Mouse (Mus musculus) spleen, postnatal 10 days (tissue): ENCODE results near the gene Epha8.

Experiments used
- DNase-seq, 2 experiments: peaks; one replicate each; pipeline ENCODE4 v3.0.0; 2021 to 2022; ENCODE audit warnings: low spot score in 2 of 2

The Epha8 gene

GRCm38 (mm10) chr4:136960068-136960467, 3.5 kb upstream of the Epha8 start:
- no peak for DNase-seq

GRCm38 (mm10) chr4:136954562-136954961, 2.1 kb downstream of the Epha8 start:
- no peak for DNase-seq

GRCm38 (mm10) chr4:136949266-136949989, 7.2 kb downstream of the Epha8 start:
- DNase-seq = no peak

GRCm38 (mm10) chr4:136945397-136945796, 11.2 kb downstream of the Epha8 start:
- no peak for DNase-seq

GRCm38 (mm10) chr4:136944558-136945350, 11.9 kb downstream of the Epha8 start:
- no peak for DNase-seq

GRCm38 (mm10) chr4:136943175-136943574, 13.4 kb downstream of the Epha8 start:
- DNase-seq = no peak

- DNase-seq = no peak
These were observed 13.9 kb downstream of the Epha8 start for GRCm38 (mm10) chr4:136942761-136943160.

GRCm38 (mm10) chr4:136937935-136938334, 18.7 kb downstream of the Epha8 start:
- no peak for DNase-seq

- no peak for DNase-seq
These were observed 19.3 kb downstream of the Epha8 start for GRCm38 (mm10) chr4:136937344-136937743.

- DNase-seq = no peak
These were observed 21.6 kb downstream of the Epha8 start for GRCm38 (mm10) chr4:136934746-136935613.

- peak in 1 of 2 experiments; percentile 31 for DNase-seq
These were observed 26.1 kb downstream of the Epha8 start for GRCm38 (mm10) chr4:136930474-136930873.

- DNase-seq = no peak
These were observed 27.7 kb downstream of the Epha8 start for GRCm38 (mm10) chr4:136928928-136929327.

- DNase-seq = no peak
These were observed 30.8 kb downstream of the Epha8 start for GRCm38 (mm10) chr4:136925804-136926203.

GRCm38 (mm10) chr4:136924529-136924928, 32.1 kb downstream of the Epha8 start:
- peak; percentile 19 to 66 for DNase-seq

GRCm38 (mm10) chr4:136919526-136919925, 37.1 kb downstream of the Epha8 start:
- no peak for DNase-seq

- no peak for DNase-seq
These were observed 37.8 kb downstream of the Epha8 start for GRCm38 (mm10) chr4:136918834-136919233.

GRCm38 (mm10) chr4:136917165-136917524, 39.5 kb downstream of the Epha8 start:
- DNase-seq = no peak

- DNase-seq = no peak
These were observed 40.1 kb downstream of the Epha8 start for GRCm38 (mm10) chr4:136916359-136917164.

- no peak for DNase-seq
These were observed 43.8 kb downstream of the Epha8 start for GRCm38 (mm10) chr4:136912841-136913240.

GRCm38 (mm10) chr4:136911804-136912203, 44.8 kb downstream of the Epha8 start:
- no peak for DNase-seq

- no peak for DNase-seq
These were observed 45.4 kb downstream of the Epha8 start for GRCm38 (mm10) chr4:136911211-136911646.
